Mouse (Mus musculus): ENCODE data around the gene Zfp819. TPM values are rescaled to one million over a fixed set of nuclear protein-coding genes. Genes with fewer than 3 reads are reported as not detected.
"Not testable (repeated sequence)": the region's sequence is repeated elsewhere in the genome, so short reads cannot be mapped to it uniquely, and the experiment has no call there.

Gene Zfp819
- total RNA-seq, 2 experiments from 2014 or later: not detected

GRCm38 (mm10) chr7:43636194-43636593, 29.2 kb downstream of the Zfp819 start:
- no peak for DNase-seq (ENCODE audit: low spot score)
- intact Hi-C loops (cut with DNase I): no loop called here

GRCm38 (mm10) chr7:43637118-43637517, 30.1 kb downstream of the Zfp819 start:
- DNase-seq (ENCODE audit: low spot score): no peak
- intact Hi-C loops (cut with DNase I): no loop called here

- intact Hi-C loops (cut with DNase I): no loop called here
Measured at GRCm38 (mm10) chr7:43642587-43642986, 35.6 kb downstream of the Zfp819 start.

GRCm38 (mm10) chr7:43643046-43643652, 36.2 kb downstream of the Zfp819 start:
- no peak for DNase-seq (ENCODE audit: low spot score)
- intact Hi-C loops (cut with DNase I): no loop called here

More at GRCm38 (mm10) chr7:43642587-43642986, 35.6 kb downstream of the Zfp819 start:
- DNase-seq (ENCODE audit: low spot score): no peak

- intact Hi-C loops (cut with DNase I): no loop called here
- no peak for DNase-seq (ENCODE audit: low spot score)
Measured at GRCm38 (mm10) chr7:43652683-43653082, 45.7 kb downstream of the Zfp819 start.

GRCm38 (mm10) chr7:43654519-43654918, 47.5 kb downstream of the Zfp819 start:
- intact Hi-C loops (cut with DNase I): no loop called here

GRCm38 (mm10) chr7:43656232-43656631, 49.3 kb downstream of the Zfp819 start:
- no peak for DNase-seq (ENCODE audit: low spot score)
- intact Hi-C loops (cut with DNase I): no loop called here

More at GRCm38 (mm10) chr7:43654519-43654918, 47.5 kb downstream of the Zfp819 start:
- DNase-seq (ENCODE audit: low spot score): no peak

- intact Hi-C loops (cut with DNase I): no loop called here
- no peak for DNase-seq (ENCODE audit: low spot score)
Measured at GRCm38 (mm10) chr7:43660002-43660401, 53.0 kb downstream of the Zfp819 start, which contains the start of gene Siglece. Gene Siglece, minus strand, starts transcription at chr7:43660161.

GRCm38 (mm10) chr7:43662804-43663203, 55.8 kb downstream of the Zfp819 start:
- intact Hi-C loops (cut with DNase I): no loop called here
- DNase-seq (ENCODE audit: low spot score): no peak

GRCm38 (mm10) chr7:43667221-43667620, 60.3 kb downstream of the Zfp819 start:
- intact Hi-C loops (cut with DNase I); DNase-seq (ENCODE audit: low spot score): not testable (repeated sequence)

Other genes with a start within 250 kb of the Zfp819 start
- under 1 TPM; 0.13 to 0.14 TPM for gene Siglecg, start 199.0 kb upstream of the Zfp819 start, total RNA-seq (2021)
- gene Lim2, start 179.5 kb upstream of the Zfp819 start, total RNA-seq (2021): not detected
- gene Nkg7, start 170.1 kb upstream of the Zfp819 start, total RNA-seq (2021): not detected
- gene Cldnd2, start 166.4 kb upstream of the Zfp819 start, total RNA-seq (2021): not detected
- gene Etfb, start 163.1 kb upstream of the Zfp819 start, total RNA-seq (2021): 1,000 to 10,000 TPM; 1,293 to 1,340 TPM
- under 1 TPM; 0.39 to 0.61 TPM for gene Gm45233, start 163.0 kb upstream of the Zfp819 start, total RNA-seq (2021)
- 1 to 10 TPM in 1 of 2 experiments, under 1 TPM in 1; 0.81 to 1.8 TPM for gene Vsig10l, start 144.0 kb upstream of the Zfp819 start, total RNA-seq (2021)
- gene Iglon5, start 117.1 kb upstream of the Zfp819 start, total RNA-seq (2021): under 1 TPM; 0.13 to 0.22 TPM
- not detected for gene 4931406B18Rik, start 101.2 kb upstream of the Zfp819 start, total RNA-seq (2021)
- 1 to 10 TPM; 3.2 to 3.4 TPM for gene Cd33, start 62.7 kb upstream of the Zfp819 start, total RNA-seq (2021)
- 1 to 10 TPM in 1 of 2 experiments, under 1 TPM in 1; 0.70 to 1.1 TPM for gene Zfp658, start 44.9 kb upstream of the Zfp819 start, total RNA-seq (2021)
- 1 to 10 TPM; 7.4 to 7.7 TPM for gene Zfp719, start 27.6 kb upstream of the Zfp819 start, total RNA-seq (2021)
- not detected for gene Ceacam18, start 27.5 kb downstream of the Zfp819 start, total RNA-seq (2021)
- gene Siglece, start 53.0 kb downstream of the Zfp819 start, total RNA-seq (2021): 1 to 10 TPM; 1.1 TPM
- 1 to 10 TPM; 3.2 to 3.8 TPM for gene Ctu1, start 64.8 kb downstream of the Zfp819 start, total RNA-seq (2021)
- gene Klk14, start 83.2 kb downstream of the Zfp819 start, total RNA-seq (2021): under 1 TPM; 0.28 to 0.34 TPM
- not detected for gene Klk13, start 105.4 kb downstream of the Zfp819 start, total RNA-seq (2021)
- gene Klk12, start 161.7 kb downstream of the Zfp819 start, total RNA-seq (2021): not detected
- gene Klk11, start 167.4 kb downstream of the Zfp819 start, total RNA-seq (2021): not detected
- under 1 TPM; 0.20 to 0.42 TPM for gene Klk10, start 173.9 kb downstream of the Zfp819 start, total RNA-seq (2021)
- gene Klk9, start 184.7 kb downstream of the Zfp819 start, total RNA-seq (2021): not detected
- 10 to 100 TPM; 12.6 to 13.3 TPM for gene Klk8, start 190.4 kb downstream of the Zfp819 start, total RNA-seq (2021)
- gene Klk7, start 204.1 kb downstream of the Zfp819 start, total RNA-seq (2021): under 1 TPM in 1 of 2 experiments, not detected in 1; 0.17 TPM
- gene Klk6, start 217.3 kb downstream of the Zfp819 start, total RNA-seq (2021): not detected
- gene Klk5, start 234.8 kb downstream of the Zfp819 start, total RNA-seq (2021): not detected

Data from heart, postnatal 25 days (tissue).